Mouse (Mus musculus) hindbrain, embryonic 16.5 days (tissue): ENCODE measurements around the gene Sppl2a. TPM values are rescaled to one million over a fixed set of nuclear protein-coding genes. Genes with fewer than 3 reads are reported as not detected.

Source experiments
- ATAC-seq: fragments of 200-750 bp; cut with Nextera tagmentation; 2 replicates; pipeline ENCODE4 v1.8.0; 2017; ENCODE audit warnings: moderate TSS enrichment, moderate library complexity
- H3K27ac ChIP-seq: fragments of 300-500 bp; sonication (generic); 2 replicates; pipeline ENCODE4 v1.5.1; 2014; ENCODE audit warnings: low read depth, mild to moderate bottlenecking, control low read depth, low read length, moderate library complexity
- H3K27me3 ChIP-seq: fragments of 300-500 bp; sonication (generic); replicated peaks from 2 replicates; pipeline ENCODE4 v1.6.1; 2014; ENCODE audit warnings: low read length; ENCODE audit not compliant: control insufficient read depth, insufficient read depth
- H3K36me3 ChIP-seq: fragments of 300-500 bp; sonication (generic); 2 replicates; pipeline ENCODE4 v1.6.1; 2014; ENCODE audit warnings: mild to moderate bottlenecking, low read length, moderate library complexity, mixed read lengths; ENCODE audit not compliant: control insufficient read depth, insufficient read depth
- H3K4me1 ChIP-seq: fragments of 300-500 bp; sonication (generic); 2 replicates; pipeline ENCODE4 v1.6.1; 2014; ENCODE audit warnings: low read depth, low read length; ENCODE audit not compliant: control insufficient read depth, insufficient read depth
- H3K4me2 ChIP-seq: fragments of 300-500 bp; sonication (generic); 2 replicates; pipeline ENCODE4 v1.6.1; 2014; ENCODE audit warnings: mild to moderate bottlenecking, low read length, control low read depth, moderate library complexity
- H3K4me3 ChIP-seq: fragments of 300-500 bp; sonication (generic); 2 replicates; pipeline ENCODE4 v1.5.1; 2014; ENCODE audit warnings: mild to moderate bottlenecking, low read length, control low read depth, moderate library complexity
- H3K9ac ChIP-seq: fragments of 300-500 bp; sonication (generic); 2 replicates; pipeline ENCODE4 v1.6.1; 2014; ENCODE audit warnings: low read depth, mild to moderate bottlenecking, control low read depth, low read length, moderate library complexity
- H3K9me3 ChIP-seq: fragments of 300-500 bp; sonication (generic); 2 replicates; pipeline ENCODE4 v1.6.1; 2014; ENCODE audit warnings: mild to moderate bottlenecking, low read length, moderate library complexity; ENCODE audit not compliant: control insufficient read depth
- WGBS: fragments of 180-500 bp; shearing (Covaris S2); extraction: QIAGEN DNeasy Blood & Tissue Kit; methylation state at CpG from one replicate; pipeline ENCODE4 v1.1.7; 2014; 5-methylcytosine and 5-hydroxymethylcytosine counted together
- polyA plus RNA-seq: library from polyadenylated mRNA; unstranded; fragments of >200 nt; fragmentation: Nextera tagmentation; extraction: Ambion mirVana; gene quantifications from 2 replicates; pipeline ENCODE4 v1.2.1, GENCODE M21; 2015

Gene Sppl2a
- polyA plus RNA-seq, 1 experiment from 2014 or later, result 37.4 TPM

DNA sequence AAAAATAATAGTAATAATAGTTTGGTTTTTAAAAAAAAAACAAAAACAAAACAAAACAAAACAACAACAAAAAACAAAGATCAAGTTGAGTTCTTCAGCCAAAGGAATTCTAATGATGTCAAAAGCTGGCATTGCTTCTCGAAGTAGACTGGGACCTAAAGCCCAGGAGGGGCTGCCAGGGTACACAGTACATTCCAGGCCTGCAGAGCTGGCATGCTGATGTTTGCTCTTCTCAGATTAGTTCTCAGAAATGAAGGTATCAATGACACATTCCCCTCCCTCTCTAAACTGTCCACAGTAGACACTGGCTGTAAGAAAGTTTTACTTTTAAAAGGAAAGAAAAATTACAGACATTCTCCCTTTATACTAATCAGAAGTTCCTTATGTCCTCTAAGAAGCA, 16.8 kb downstream of the Sppl2a start:
- no peak for ATAC-seq
- no peak overlapping the region for H3K4me2 ChIP-seq
- no peaks in the 10 kb centered on the region for H3K9me3 ChIP-seq
- H3K27me3 ChIP-seq, result no peaks in the 10 kb centered on the region
- no peak overlapping the region for H3K9ac ChIP-seq
- peaks cover 24% of the 10 kb centered on the region for H3K36me3 ChIP-seq
- no peaks in the 10 kb centered on the region for H3K4me1 ChIP-seq
- H3K27ac ChIP-seq, result no peak overlapping the region
- whole genome bisulfite sequencing, result 94% methylated on average over 1 of the region's 1 CpGs
- H3K4me3 ChIP-seq, result no peak overlapping the region

DNA sequence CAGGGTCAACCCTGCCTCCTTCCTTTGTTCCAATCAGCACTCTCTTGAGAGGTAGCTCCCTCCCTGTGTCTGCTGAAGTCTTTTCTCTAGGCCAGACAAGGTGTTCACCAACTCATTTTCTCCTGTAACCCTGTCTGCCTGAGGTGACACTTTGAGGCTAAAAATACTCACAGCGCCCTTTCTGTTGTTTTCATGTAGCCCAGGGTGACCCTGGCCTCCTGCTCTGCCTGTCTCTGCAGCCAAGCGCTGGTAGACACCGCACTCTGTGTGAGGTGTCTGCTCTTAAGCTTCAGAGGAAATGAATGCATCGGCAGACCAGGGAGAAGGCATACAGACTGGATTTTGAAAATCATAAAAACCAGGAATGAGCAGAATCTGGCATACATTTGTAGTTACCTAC, 18.9 kb downstream of the Sppl2a start:
- Histone ChIP-seq H3K4me1 (no peaks in the 10 kb centered on the region), H3K36me3 (peaks cover 16% of the 10 kb centered on the region), H3K27me3 (no peaks in the 10 kb centered on the region), H3K9ac (no peak overlapping the region), H3K27ac (no peak overlapping the region), H3K9me3 (no peaks in the 10 kb centered on the region), H3K4me3 (no peak overlapping the region), H3K4me2 (no peak overlapping the region)
- WGBS, result 60% methylated on average over 4 of the region's 4 CpGs
- ATAC-seq, result no peak

DNA sequence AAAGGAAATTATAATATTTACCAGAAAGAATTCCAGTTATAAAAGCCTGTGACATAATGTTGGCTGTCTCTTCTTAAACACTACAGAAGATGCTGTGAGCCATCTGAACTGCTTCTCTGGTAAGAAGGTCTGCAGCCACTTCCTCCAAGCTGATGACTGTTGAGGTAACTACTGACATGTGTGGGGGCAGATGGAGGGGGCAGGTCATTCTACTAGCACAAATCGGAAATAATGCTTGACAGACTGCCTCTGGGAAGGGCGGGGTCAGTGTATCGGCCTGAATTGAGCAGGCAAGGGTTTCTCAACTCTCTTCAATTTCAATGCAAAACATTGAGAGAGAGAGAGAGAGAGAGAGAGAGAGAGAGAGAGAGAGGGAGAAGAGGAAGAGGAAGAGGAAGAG, 28.9 kb downstream of the Sppl2a start:
- no peak overlapping the region for H3K4me3 ChIP-seq
- no peaks in the 10 kb centered on the region for H3K27me3 ChIP-seq
- no peaks in the 10 kb centered on the region for H3K9me3 ChIP-seq
- H3K9ac ChIP-seq, result no peak overlapping the region
- no peak overlapping the region for H3K27ac ChIP-seq
- no peak for ATAC-seq
- H3K4me2 ChIP-seq, result no peak overlapping the region
- no peaks in the 10 kb centered on the region for H3K4me1 ChIP-seq
- peaks cover 16% of the 10 kb centered on the region for H3K36me3 ChIP-seq
- 81% methylated on average over 3 of the region's 3 CpGs for WGBS

DNA sequence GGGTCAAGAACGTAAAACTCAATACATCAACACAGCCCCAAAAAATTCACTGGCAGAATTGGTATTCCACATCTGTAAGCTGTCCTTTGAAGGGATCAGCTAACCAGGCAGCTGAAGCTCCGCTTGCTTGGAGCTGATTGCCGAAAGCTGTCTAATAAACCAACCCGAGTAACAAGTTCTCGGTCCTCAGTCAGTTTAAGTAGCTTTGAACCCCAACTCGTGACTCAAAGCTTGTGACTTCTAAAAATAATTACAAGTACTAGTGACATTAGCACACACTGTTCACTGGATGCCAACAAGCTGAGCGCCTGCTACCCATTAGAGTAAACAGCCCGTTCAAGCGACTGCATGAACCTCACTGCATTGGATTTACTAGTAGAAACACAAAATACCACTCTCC, 35.5 kb downstream of the Sppl2a start:
- no peak overlapping the region for H3K9ac ChIP-seq
- no peak for ATAC-seq
- 93% methylated on average over 9 of the region's 9 CpGs for whole genome bisulfite sequencing

DNA sequence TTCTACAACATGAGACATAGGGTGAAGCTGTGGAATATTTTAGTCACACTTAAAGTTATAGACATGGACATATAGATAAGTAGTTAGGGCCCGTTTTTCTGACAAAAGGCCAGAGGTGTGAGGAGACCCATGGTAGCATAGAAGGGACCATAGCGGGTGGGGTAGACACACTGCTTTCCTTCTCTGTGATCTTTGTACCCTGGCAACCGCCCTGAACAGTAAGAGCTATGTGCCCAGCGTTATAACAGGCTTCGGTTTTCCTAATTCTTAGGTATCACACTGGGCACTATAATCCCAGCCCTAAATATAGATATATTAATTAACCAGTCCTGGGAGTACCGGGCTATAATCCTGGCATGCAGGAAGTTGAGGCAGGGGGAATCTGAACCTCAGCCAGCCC, 36.1 kb downstream of the Sppl2a start:
- H3K36me3 ChIP-seq, result peaks cover 13% of the 10 kb centered on the region
- no peak overlapping the region for H3K4me3 ChIP-seq
- 86% methylated on average over 6 of the region's 6 CpGs for WGBS
- no peaks in the 10 kb centered on the region for H3K27me3 ChIP-seq
- H3K9ac ChIP-seq, result no peak overlapping the region
- H3K4me1 ChIP-seq, result no peaks in the 10 kb centered on the region
- H3K27ac ChIP-seq, result no peak overlapping the region
- ATAC-seq, result no peak
- H3K9me3 ChIP-seq, result no peaks in the 10 kb centered on the region
- H3K4me2 ChIP-seq, result no peak overlapping the region

More for the DNA sequence above, 35.5 kb downstream of the Sppl2a start:
- no peaks in the 10 kb centered on the region for H3K4me1 ChIP-seq
- H3K4me3 ChIP-seq, result no peak overlapping the region
- H3K36me3 ChIP-seq, result peaks cover 17% of the 10 kb centered on the region
- H3K4me2 ChIP-seq, result no peak overlapping the region
- no peak overlapping the region for H3K27ac ChIP-seq
- H3K9me3 ChIP-seq, result no peaks in the 10 kb centered on the region
- H3K27me3 ChIP-seq, result no peaks in the 10 kb centered on the region

DNA sequence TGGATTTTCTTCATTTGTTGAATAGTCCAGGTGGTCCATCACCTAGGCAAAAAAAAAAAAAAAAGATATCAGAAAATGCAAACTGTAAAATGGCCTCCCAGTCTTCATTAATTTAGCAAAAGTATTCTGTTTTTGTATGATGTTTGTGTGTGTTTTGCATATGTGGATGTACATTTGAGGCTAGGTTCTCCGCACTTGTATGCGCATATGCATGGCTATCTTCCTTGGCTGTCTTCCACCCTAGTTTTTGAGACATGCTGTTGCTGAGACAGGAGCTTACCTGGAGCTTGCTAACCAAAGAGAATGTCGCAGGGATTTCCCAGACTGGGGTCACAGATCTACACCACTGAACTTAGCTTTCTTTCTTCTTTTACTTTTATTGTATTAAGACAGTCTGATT, 38.8 kb downstream of the Sppl2a start:
- H3K27me3 ChIP-seq, result no peaks in the 10 kb centered on the region
- no peak overlapping the region for H3K4me2 ChIP-seq
- no peak overlapping the region for H3K27ac ChIP-seq
- H3K9me3 ChIP-seq, result no peaks in the 10 kb centered on the region
- no peak for ATAC-seq
- 98% methylated on average over 3 of the region's 3 CpGs for WGBS
- peaks cover 8% of the 10 kb centered on the region for H3K36me3 ChIP-seq
- H3K4me1 ChIP-seq, result no peaks in the 10 kb centered on the region
- H3K9ac ChIP-seq, result no peak overlapping the region
- no peak overlapping the region for H3K4me3 ChIP-seq

DNA sequence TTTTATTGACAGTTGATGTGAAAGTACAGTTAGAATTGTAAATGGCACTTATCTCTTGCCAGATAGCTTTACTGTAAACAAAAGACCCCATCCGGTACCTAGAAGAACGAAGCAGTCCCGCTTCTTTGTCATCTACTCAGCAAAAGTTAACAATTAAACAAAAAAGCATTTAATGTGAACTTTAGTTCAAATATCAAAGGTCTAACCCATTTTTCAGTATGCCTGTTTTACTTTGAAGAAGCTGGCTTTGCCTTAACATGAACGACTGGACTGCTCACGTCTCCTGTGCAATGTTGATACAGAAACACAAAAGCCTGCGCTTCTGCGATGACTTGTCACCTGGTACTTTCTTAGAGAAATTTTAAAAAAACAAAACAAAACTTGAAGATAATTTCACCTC, 40.7 kb downstream of the Sppl2a start:
- no peaks in the 10 kb centered on the region for H3K4me1 ChIP-seq
- no peaks in the 10 kb centered on the region for H3K9me3 ChIP-seq
- no peak overlapping the region for H3K9ac ChIP-seq
- no peaks in the 10 kb centered on the region for H3K27me3 ChIP-seq
- H3K36me3 ChIP-seq, result peaks cover 8% of the 10 kb centered on the region
- ATAC-seq, result no peak
- no peak overlapping the region for H3K4me3 ChIP-seq
- 95% methylated on average over 7 of the region's 7 CpGs for WGBS
- no peak overlapping the region for H3K4me2 ChIP-seq
- H3K27ac ChIP-seq, result no peak overlapping the region

DNA sequence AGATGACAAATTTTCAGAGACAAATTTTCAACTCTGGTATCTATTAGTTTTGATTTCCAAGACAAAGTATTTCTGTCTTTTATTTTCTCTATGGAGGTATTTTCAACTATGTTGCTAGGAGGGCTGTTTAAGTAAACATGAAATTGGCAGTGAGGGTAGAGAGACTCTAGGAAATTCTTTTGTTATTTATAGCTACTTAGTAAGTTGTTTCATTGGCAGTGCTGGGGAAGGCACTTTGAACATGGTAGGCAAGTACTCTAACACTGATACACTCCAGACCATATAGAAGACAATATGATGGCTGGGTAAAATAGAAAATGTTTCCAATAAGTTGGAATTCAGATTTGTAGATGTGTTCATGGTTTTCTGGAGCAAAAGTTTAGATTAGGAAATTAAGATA, 41.3 kb downstream of the Sppl2a start:
- Histone ChIP-seq H3K27me3 (no peaks in the 10 kb centered on the region), H3K9ac (no peak overlapping the region), H3K4me2 (no peak overlapping the region), H3K36me3 (peaks cover 8% of the 10 kb centered on the region), H3K4me1 (no peaks in the 10 kb centered on the region), H3K9me3 (no peaks in the 10 kb centered on the region), H3K4me3 (no peak overlapping the region), H3K27ac (no peak overlapping the region)
- ATAC-seq, result no peak

DNA sequence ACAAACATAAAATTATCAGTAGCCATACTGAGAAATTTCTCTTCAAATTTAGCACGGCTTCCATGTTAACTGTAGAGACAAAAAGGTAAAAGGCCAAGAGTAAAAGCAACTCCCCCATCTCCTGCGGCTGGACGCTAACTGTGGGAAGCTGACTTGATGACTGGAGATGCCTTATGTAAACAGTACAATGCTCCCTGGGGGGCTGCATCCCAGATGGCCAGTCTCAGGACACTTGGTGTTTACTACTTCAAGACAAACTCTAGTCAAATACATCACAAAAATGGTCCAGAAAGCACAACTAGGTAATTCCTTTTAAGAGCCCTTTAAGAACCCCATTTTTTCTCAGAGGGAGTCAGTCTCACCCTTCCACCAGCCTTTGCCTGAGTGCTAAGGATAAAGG, 45.9 kb downstream of the Sppl2a start:
- H3K9ac ChIP-seq, result no peak overlapping the region
- no peaks in the 10 kb centered on the region for H3K27me3 ChIP-seq
- no peak overlapping the region for H3K27ac ChIP-seq
- WGBS, result 55% methylated on average over 3 of the region's 3 CpGs
- H3K4me1 ChIP-seq, result no peaks in the 10 kb centered on the region
- no peak overlapping the region for H3K4me3 ChIP-seq
- no peak for ATAC-seq
- H3K9me3 ChIP-seq, result no peaks in the 10 kb centered on the region
- no peak overlapping the region for H3K4me2 ChIP-seq
- no peaks in the 10 kb centered on the region for H3K36me3 ChIP-seq

DNA sequence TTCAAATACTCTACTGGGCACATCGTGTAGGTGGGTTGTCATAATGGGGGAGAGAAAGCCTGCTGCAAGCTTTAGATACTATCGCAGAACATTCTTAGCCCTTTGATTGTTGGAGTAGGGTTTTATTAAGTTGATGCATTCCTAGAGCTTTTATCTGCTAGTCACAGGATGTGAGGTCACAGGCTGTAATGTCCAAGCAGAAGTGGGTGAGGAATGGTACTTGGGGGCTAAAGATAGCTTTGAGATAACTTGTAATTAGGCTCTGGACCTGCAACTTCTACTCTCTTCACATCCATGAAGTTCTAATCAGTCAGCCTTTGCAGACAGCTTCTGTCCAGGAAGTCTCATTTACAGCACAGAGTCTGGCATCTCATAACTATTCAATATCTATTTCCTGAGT, 47.2 kb downstream of the Sppl2a start:
- H3K27me3 ChIP-seq, result no peaks in the 10 kb centered on the region
- no peak overlapping the region for H3K4me3 ChIP-seq
- H3K4me1 ChIP-seq, result no peaks in the 10 kb centered on the region
- H3K4me2 ChIP-seq, result no peak overlapping the region
- no peak overlapping the region for H3K27ac ChIP-seq
- H3K9me3 ChIP-seq, result no peaks in the 10 kb centered on the region
- H3K9ac ChIP-seq, result no peak overlapping the region
- ATAC-seq, result no peak
- WGBS, result 90% methylated on average over 2 of the region's 2 CpGs
- H3K36me3 ChIP-seq, result no peaks in the 10 kb centered on the region
